ENCODE assay signal across 17 mouse cellular contexts in the genomic region with DNA sequence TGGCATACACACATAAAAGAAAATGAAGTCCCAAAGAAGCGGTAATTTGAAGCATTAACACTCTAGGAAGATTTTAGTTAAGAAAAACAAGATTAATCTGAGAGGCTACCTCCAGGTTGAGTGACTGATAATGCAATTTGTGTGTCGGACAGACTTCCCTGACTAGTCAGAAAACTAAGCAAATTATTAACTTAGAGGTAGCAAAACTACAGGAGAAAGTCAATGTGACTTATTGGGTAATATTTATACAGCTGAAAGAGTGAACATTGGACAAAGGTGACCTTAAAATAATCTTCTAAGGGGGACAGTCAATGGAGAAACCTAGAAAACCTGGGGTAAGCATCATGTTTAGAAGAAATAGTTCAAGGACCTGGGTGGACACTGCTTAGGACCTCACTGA. TPM values are rescaled to one million over a fixed set of nuclear protein-coding genes. Genes with fewer than 3 reads are reported as not detected.
A peak's percentile ranks its signal among the peaks of the same experiment; 100 is the strongest.
DNase-seq lines count a peak whose midpoint lies in the region; ATAC-seq and TF ChIP-seq lines count a peak whose summit lies in the region.
"Had no signal": no experiment of that assay in that cellular context is flagged by ENCODE, and none has a peak within 500 bp of the region (broad histone marks: within the 10 kb centered on the region; RNA-seq: fewer than 3 reads in every experiment).

No protein-coding gene starts in this region.

- no peak overlapping the region for H3K27ac ChIP-seq in kidney, embryonic 14.5 days (ENCODE audit: low read depth, low read length)
- no peak overlapping the region for H3K27ac ChIP-seq in liver, embryonic 14.5 days
- no peak overlapping the region for H3K27ac ChIP-seq in liver, embryonic 11.5 days (ENCODE audit: low read depth, low read length)
- H3K27ac ChIP-seq in liver, embryonic 15.5 days (replicated peaks), result 0 out of 2 replicates have a peak overlapping the region, but pooled peaks have one; percentile 20
- H3K27ac ChIP-seq: embryonic facial prominence, embryonic 10.5 days; forebrain, embryonic 13.5 days; hindbrain, embryonic 10.5 days had no signal

- H3K9me3 ChIP-seq in kidney, embryonic 14.5 days (ENCODE audit: control insufficient read depth, low read length), result no peaks in the 10 kb centered on the region
- no peaks in the 10 kb centered on the region for H3K9me3 ChIP-seq in liver, embryonic 14.5 days (ENCODE audit: control insufficient read depth, low read length)
- no peaks in the 10 kb centered on the region for H3K9me3 ChIP-seq in liver, embryonic 11.5 days (ENCODE audit: control insufficient read depth, low read length)
- no peaks in the 10 kb centered on the region for H3K9me3 ChIP-seq in liver, embryonic 15.5 days (replicated peaks)
- H3K9me3 ChIP-seq: embryonic facial prominence, embryonic 10.5 days; forebrain, embryonic 13.5 days; heart, embryonic 12.5 days; hindbrain, embryonic 10.5 days had no signal

- no peak for TF ChIP-seq CTCF in liver, embryonic 14.5 days (IDR thresholded peaks at IDR 0.05; ENCODE audit: low read depth)

- no peak for TF ChIP-seq EP300 in liver, embryonic 14.5 days (IDR thresholded peaks at IDR 0.05; ENCODE audit: low read depth)

- WGBS in kidney, embryonic 14.5 days, result 57% methylated on average over 2 of the region's 2 CpGs
- 45% methylated on average over 2 of the region's 2 CpGs for WGBS in liver, embryonic 14.5 days (ENCODE audit: insufficient replicate concordance)
- 53% methylated on average over 2 of the region's 2 CpGs for WGBS in liver, embryonic 11.5 days
- WGBS in liver, embryonic 15.5 days (ENCODE audit: insufficient replicate concordance), result 48% methylated on average over 2 of the region's 2 CpGs

- no peak overlapping the region for H3K4me3 ChIP-seq in kidney, embryonic 14.5 days (ENCODE audit: low read length)
- H3K4me3 ChIP-seq in liver, embryonic 14.5 days (ENCODE audit: insufficient read depth in 1 of 2, low read depth in 2 of 2, low read length in 2 of 2), result no peak overlapping the region
- H3K4me3 ChIP-seq in liver, embryonic 11.5 days (ENCODE audit: low read depth, low read length), result no peak overlapping the region
- H3K4me3 ChIP-seq in liver, embryonic 15.5 days (replicated peaks), result no peak overlapping the region
- H3K4me3 ChIP-seq: embryonic facial prominence, embryonic 10.5 days; forebrain, embryonic 13.5 days; heart, embryonic 12.5 days; hindbrain, embryonic 10.5 days had no signal

- peak; percentile 74 for DNase-seq in kidney, adult 9 months
- no peak for DNase-seq in liver, embryonic 14.5 days (ENCODE audit: low read depth in 3 of 3, low spot score in 3 of 3)
- no peak for DNase-seq in liver, embryonic 11.5 days (ENCODE audit: low spot score)
- no peak for DNase-seq in cerebellum, adult 9-10 months
- DNase-seq in thymus, postnatal 36 days, result no peak
- DNase-seq: adrenal gland, postnatal 14 days; cerebellum, adult 11-12 months; cerebellum, adult 9-11 months; cerebellum, postnatal 36 days; forebrain, postnatal 0 days; gastrocnemius, postnatal 14 days had no signal

- no peaks in the 10 kb centered on the region for H3K27me3 ChIP-seq in kidney, embryonic 14.5 days (ENCODE audit: control insufficient read depth, insufficient read depth, low read length)
- no peaks in the 10 kb centered on the region for H3K27me3 ChIP-seq in liver, embryonic 14.5 days (ENCODE audit: control insufficient read depth, insufficient read depth, low read length)
- H3K27me3 ChIP-seq in liver, embryonic 11.5 days (replicated peaks; ENCODE audit: control insufficient read depth, insufficient read depth, low read length), result no peaks in the 10 kb centered on the region
- no peaks in the 10 kb centered on the region for H3K27me3 ChIP-seq in liver, embryonic 15.5 days
- H3K27me3 ChIP-seq: forebrain, embryonic 13.5 days; heart, embryonic 12.5 days had no signal

- no peaks in the 10 kb centered on the region for H3K36me3 ChIP-seq in kidney, embryonic 14.5 days (ENCODE audit: control insufficient read depth, insufficient read depth, low read length)
- no peaks in the 10 kb centered on the region for H3K36me3 ChIP-seq in liver, embryonic 14.5 days (replicated peaks; ENCODE audit: control insufficient read depth, insufficient read depth, low read depth)
- H3K36me3 ChIP-seq in liver, embryonic 11.5 days (ENCODE audit: control insufficient read depth, insufficient read depth, low read length), result no peaks in the 10 kb centered on the region
- H3K36me3 ChIP-seq in liver, embryonic 15.5 days (replicated peaks), result no peaks in the 10 kb centered on the region
- H3K36me3 ChIP-seq: embryonic facial prominence, embryonic 10.5 days; heart, embryonic 12.5 days; hindbrain, embryonic 10.5 days had no signal

- ATAC-seq in kidney, embryonic 14.5 days (ENCODE audit: low FRiP score, low TSS enrichment), result no peak
- peak; percentile 31; the same call in 1 of the 2 replicates for ATAC-seq in liver, embryonic 14.5 days (ENCODE audit: insufficient read depth)
- ATAC-seq in liver, embryonic 11.5 days (replicated peaks; ENCODE audit: low FRiP score), result no peak
- ATAC-seq in liver, embryonic 15.5 days (ENCODE audit: insufficient read depth), result peak; percentile 56; the same call in 1 of the 2 replicates
- ATAC-seq: forebrain, embryonic 13.5 days; forebrain, postnatal 0 days had no signal

- H3K4me1 ChIP-seq in kidney, embryonic 14.5 days (ENCODE audit: control insufficient read depth, insufficient read depth, low read length), result peaks cover 5% of the 10 kb centered on the region; the same call in 1 of the 2 replicates
- peaks cover 0 to 3% of the 10 kb centered on the region in 2 experiments; a peak in 1 of 4 replicates for H3K4me1 ChIP-seq in liver, embryonic 14.5 days (replicated peaks; ENCODE audit: control insufficient read depth in 2 of 2, insufficient read depth in 2 of 2, low read length in 1 of 2)
- no peaks in the 10 kb centered on the region for H3K4me1 ChIP-seq in liver, embryonic 11.5 days (replicated peaks; ENCODE audit: control insufficient read depth, insufficient read depth, low read length)
- H3K4me1 ChIP-seq in liver, embryonic 15.5 days (replicated peaks), result peaks cover 16% of the 10 kb centered on the region
- H3K4me1 ChIP-seq: forebrain, embryonic 13.5 days had no signal

- no peak overlapping the region for H3K4me2 ChIP-seq in kidney, embryonic 14.5 days (replicated peaks; ENCODE audit: low read depth, low read length)
- H3K4me2 ChIP-seq in liver, embryonic 14.5 days (ENCODE audit: low read depth), result no peak overlapping the region
- no peak overlapping the region for H3K4me2 ChIP-seq in liver, embryonic 11.5 days
- no peak overlapping the region for H3K4me2 ChIP-seq in liver, embryonic 15.5 days
- H3K4me2 ChIP-seq: forebrain, embryonic 13.5 days; heart, embryonic 12.5 days had no signal

- H3K9ac ChIP-seq in kidney, embryonic 14.5 days (ENCODE audit: low read depth, low read length), result no peak overlapping the region
- no peak overlapping the region for H3K9ac ChIP-seq in liver, embryonic 14.5 days (replicated peaks)
- H3K9ac ChIP-seq in liver, embryonic 11.5 days (ENCODE audit: low read depth, low read length), result no peak overlapping the region
- no peak overlapping the region for H3K9ac ChIP-seq in liver, embryonic 15.5 days
- H3K9ac ChIP-seq: forebrain, embryonic 13.5 days; forebrain, postnatal 0 days; heart, embryonic 12.5 days had no signal

RNA-seq across cellular contexts. Expression of gene Grid1, which starts 60.0 kb away (rescaled TPM):
- polyA plus RNA-seq in kidney, embryonic 14.5 days (2014; fragmentation: Nextera tagmentation; extraction: Ambion mirVana), result 0.51 and 0.76 TPM in 2 replicates
- polyA plus RNA-seq in liver, embryonic 14.5 days (2012; rRNA removed), result 0.04 TPM in 2 replicates
- 0.16 TPM in 1 of 2 replicates, not detected in the other for polyA plus RNA-seq in liver, embryonic 14.5 days (2014; fragmentation: Nextera tagmentation; extraction: Ambion mirVana)
- polyA plus RNA-seq in liver, embryonic 11.5 days (2014; fragmentation: Nextera tagmentation; extraction: Ambion mirVana), result 0.25 and 0.43 TPM in 2 replicates
- polyA plus RNA-seq in liver, embryonic 15.5 days (2015; fragmentation: Nextera tagmentation; extraction: Ambion mirVana), result 0.10 and 0.20 TPM in 2 replicates

Comparison
In these comparisons a context has a peak if more than half of its experiments do, and no peak if none do; other contexts are left out.
1. ATAC-seq: peak in liver, embryonic 14.5 days (single experiment) and liver, embryonic 15.5 days (single experiment); none in kidney, embryonic 14.5 days (single experiment) and liver, embryonic 11.5 days (single experiment).